Mouse (Mus musculus) large intestine, adult 2 months (tissue): Measurements from ENCODE around the gene Nudt8. TPM values are rescaled to one million over a fixed set of nuclear protein-coding genes. Genes with fewer than 3 reads are reported as not detected.
"Not testable (repeated sequence)": the region's sequence is repeated elsewhere in the genome, so short reads cannot be mapped to it uniquely, and the experiment has no call there.

Experiments used
- DNase-seq: peaks from one replicate; pipeline ENCODE4 v3.0.0-alpha.2; 2012; ENCODE audit warnings: low read depth, low spot score
- WGBS: fragments of 180-500 bp; shearing (Covaris S2); methylation state at CpG from one replicate; pipeline ENCODE4 v1.1.7; 2018; 5-methylcytosine and 5-hydroxymethylcytosine counted together
- polyA plus RNA-seq: library from polyadenylated mRNA; depleted of rRNA; stranded (reverse); fragments of >200 nt; gene quantifications from 2 replicates; pipeline ENCODE4 v1.2.3, GENCODE M21; 2012; rRNA removed

Nudt8 gene
- polyA plus RNA-seq, 1 experiment = 10.5 TPM

- 88% methylated on average over 5 of the region's 5 CpGs for WGBS
- DNase-seq = not testable (repeated sequence)
Measured at GRCm38 (mm10) chr19:4044109-4044508, 43.7 kb downstream of the Nudt8 start.

- peak; percentile 94 for DNase-seq
- 11% methylated on average over 16 of the region's 16 CpGs for WGBS
Measured at GRCm38 (mm10) chr19:4045966-4046865, 45.8 kb downstream of the Nudt8 start, which contains the start of gene Gstp2. Gstp2 (minus strand) TSS chr19:4046023.

- 32% methylated on average over 8 of the region's 8 CpGs for WGBS
- peak; percentile 89 for DNase-seq
Measured at GRCm38 (mm10) chr19:4046866-4047254, 46.5 kb downstream of the Nudt8 start.

- DNase-seq = no peak
- 19% methylated on average over 4 of the region's 4 CpGs for WGBS
Measured at GRCm38 (mm10) chr19:4047859-4048258, 47.5 kb downstream of the Nudt8 start.

- WGBS = 80% methylated on average over 5 of the region's 5 CpGs
Measured at GRCm38 (mm10) chr19:4049069-4049468, 48.7 kb downstream of the Nudt8 start.

GRCm38 (mm10) chr19:4051016-4051415, 50.6 kb downstream of the Nudt8 start:
- WGBS = 97% methylated on average over 5 of the region's 5 CpGs
- no peak for DNase-seq

More at GRCm38 (mm10) chr19:4049069-4049468, 48.7 kb downstream of the Nudt8 start:
- DNase-seq = not testable (repeated sequence)

Other genes with a start within 250 kb of the Nudt8 start
- gene Kmt5b, start 233.2 kb upstream of the Nudt8 start, polyA plus RNA-seq = 9.9 and 15.8 TPM in 2 replicates
- 49.1 and 75.4 TPM in 2 replicates for gene Chka, start 148.8 kb upstream of the Nudt8 start, polyA plus RNA-seq
- 164 and 198 TPM in 2 replicates for gene Tcirg1, start 93.4 kb upstream of the Nudt8 start, polyA plus RNA-seq
- 417 TPM in 2 replicates for gene Ndufs8, start 87.8 kb upstream of the Nudt8 start, polyA plus RNA-seq
- 21.4 and 45.1 TPM in 2 replicates for gene Aldh3b1, start 70.8 kb upstream of the Nudt8 start, polyA plus RNA-seq
- gene Unc93b1, start 65.4 kb upstream of the Nudt8 start, polyA plus RNA-seq = 123 and 160 TPM in 2 replicates
- 0.16 and 0.95 TPM in 2 replicates for gene Aldh3b3, start 41.9 kb upstream of the Nudt8 start, polyA plus RNA-seq
- gene Aldh3b2, start 28.3 kb upstream of the Nudt8 start, polyA plus RNA-seq = 1.3 and 2.0 TPM in 2 replicates
- 42.5 and 88.2 TPM in 2 replicates for gene Acy3, start 14.0 kb upstream of the Nudt8 start, polyA plus RNA-seq
- gene Tbx10, start 7.8 kb upstream of the Nudt8 start, polyA plus RNA-seq = not detected in 2 replicates
- 1.0 and 2.2 TPM in 2 replicates for gene Gm49405, start within 50 bp of the Nudt8 start, polyA plus RNA-seq
- 6.8 and 7.3 TPM in 2 replicates for gene Doc2g, start 2.7 kb downstream of the Nudt8 start, polyA plus RNA-seq
- gene Ndufv1, start 12.2 kb downstream of the Nudt8 start, polyA plus RNA-seq = 152 and 205 TPM in 2 replicates
- gene Gstp1, start 37.4 kb downstream of the Nudt8 start, polyA plus RNA-seq = 910 and 1,226 TPM in 2 replicates
- gene Gstp2, start 45.4 kb downstream of the Nudt8 start, polyA plus RNA-seq = 188 and 228 TPM in 2 replicates
- gene Gstp3, start 59.0 kb downstream of the Nudt8 start, polyA plus RNA-seq = 19.4 and 21.9 TPM in 2 replicates
- gene Cabp2, start 81.0 kb downstream of the Nudt8 start, polyA plus RNA-seq = not detected in 2 replicates
- 319 and 372 TPM in 2 replicates for gene Cdk2ap2, start 96.6 kb downstream of the Nudt8 start, polyA plus RNA-seq
- 114 and 145 TPM in 2 replicates for gene Pitpnm1, start 99.4 kb downstream of the Nudt8 start, polyA plus RNA-seq
- 62.8 and 63.6 TPM in 2 replicates for gene Aip, start 125.3 kb downstream of the Nudt8 start, polyA plus RNA-seq
- gene Gpr152, start 139.2 kb downstream of the Nudt8 start, polyA plus RNA-seq = 0.03 TPM in 1 of 2 replicates, not detected in the other
- 0.45 and 0.88 TPM in 2 replicates for gene Cabp4, start 143.5 kb downstream of the Nudt8 start, polyA plus RNA-seq
- 385 and 500 TPM in 2 replicates for gene Coro1b, start 148.0 kb downstream of the Nudt8 start, polyA plus RNA-seq
- 56.3 and 62.6 TPM in 2 replicates for gene Ptprcap, start 153.0 kb downstream of the Nudt8 start, polyA plus RNA-seq
- 37.5 and 49.3 TPM in 2 replicates for gene Rps6kb2, start 162.8 kb downstream of the Nudt8 start, polyA plus RNA-seq
- 3.2 and 3.3 TPM in 2 replicates for gene Carns1, start 174.9 kb downstream of the Nudt8 start, polyA plus RNA-seq
- gene Tbc1d10c, start 190.7 kb downstream of the Nudt8 start, polyA plus RNA-seq = 23.0 TPM in 2 replicates
- 374 and 382 TPM in 2 replicates for gene Ppp1ca, start 191.5 kb downstream of the Nudt8 start, polyA plus RNA-seq
- 25.5 and 26.9 TPM in 2 replicates for gene Rad9a, start 201.1 kb downstream of the Nudt8 start, polyA plus RNA-seq
- gene Clcf1, start 213.7 kb downstream of the Nudt8 start, polyA plus RNA-seq = 7.4 and 8.4 TPM in 2 replicates
- gene AC109138.7, start 213.8 kb downstream of the Nudt8 start, polyA plus RNA-seq = not detected in 2 replicates
- 116 and 130 TPM in 2 replicates for gene Pold4, start 231.3 kb downstream of the Nudt8 start, polyA plus RNA-seq